Mouse (Mus musculus): ENCODE data around the gene Mapk1ip1.

Gene Mapk1ip1

DNA sequence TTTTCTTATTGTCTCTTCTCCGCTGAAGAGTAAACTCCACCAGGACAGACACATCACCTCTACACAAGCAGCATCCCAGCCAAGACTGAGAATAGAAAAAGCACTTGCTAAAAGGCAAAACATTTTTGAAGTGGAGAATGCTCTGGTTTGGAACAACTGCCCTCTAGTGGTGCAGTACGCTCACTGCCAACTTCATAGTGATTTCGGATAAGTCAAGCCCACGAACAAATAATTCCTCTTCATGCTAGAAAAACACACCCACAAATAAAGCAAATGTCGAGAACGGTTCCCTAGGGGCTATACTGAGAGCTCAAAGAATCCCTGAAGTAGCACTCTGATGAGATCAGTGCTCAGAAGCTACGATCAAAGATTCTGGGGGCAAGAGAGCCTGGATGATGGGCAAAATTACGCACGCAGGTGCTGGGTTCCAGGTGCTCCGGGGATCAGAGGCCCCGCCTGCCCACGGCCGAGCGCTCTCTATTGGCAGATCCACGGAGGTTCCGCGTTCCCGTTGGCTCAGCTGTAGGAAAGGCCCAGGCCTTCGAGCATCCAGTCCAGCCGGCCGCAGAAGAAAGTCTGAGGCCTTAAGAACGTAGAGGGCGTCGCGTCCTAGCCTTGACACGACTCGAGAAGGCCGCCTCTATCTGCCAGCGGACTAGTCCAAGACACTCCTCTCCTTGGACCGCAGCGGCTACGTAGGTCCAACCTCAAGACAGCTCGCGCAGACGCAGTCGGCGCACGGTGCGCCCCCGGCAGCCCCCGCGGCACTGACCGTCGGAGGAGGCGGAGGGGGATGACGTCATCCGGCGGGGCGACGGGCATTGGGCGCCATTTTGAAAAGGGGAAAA lies at the start of gene Mapk1ip1, which contains the start of gene Ppp2r2d:
TSS of gene Mapk1ip1 (minus strand) at position 730 of the 848 bp plus-strand sequence.
TSS of gene Ppp2r2d (plus strand) at position 536 of the 848 bp plus-strand sequence.
- DNase-seq: peak; percentile 94

DNA sequence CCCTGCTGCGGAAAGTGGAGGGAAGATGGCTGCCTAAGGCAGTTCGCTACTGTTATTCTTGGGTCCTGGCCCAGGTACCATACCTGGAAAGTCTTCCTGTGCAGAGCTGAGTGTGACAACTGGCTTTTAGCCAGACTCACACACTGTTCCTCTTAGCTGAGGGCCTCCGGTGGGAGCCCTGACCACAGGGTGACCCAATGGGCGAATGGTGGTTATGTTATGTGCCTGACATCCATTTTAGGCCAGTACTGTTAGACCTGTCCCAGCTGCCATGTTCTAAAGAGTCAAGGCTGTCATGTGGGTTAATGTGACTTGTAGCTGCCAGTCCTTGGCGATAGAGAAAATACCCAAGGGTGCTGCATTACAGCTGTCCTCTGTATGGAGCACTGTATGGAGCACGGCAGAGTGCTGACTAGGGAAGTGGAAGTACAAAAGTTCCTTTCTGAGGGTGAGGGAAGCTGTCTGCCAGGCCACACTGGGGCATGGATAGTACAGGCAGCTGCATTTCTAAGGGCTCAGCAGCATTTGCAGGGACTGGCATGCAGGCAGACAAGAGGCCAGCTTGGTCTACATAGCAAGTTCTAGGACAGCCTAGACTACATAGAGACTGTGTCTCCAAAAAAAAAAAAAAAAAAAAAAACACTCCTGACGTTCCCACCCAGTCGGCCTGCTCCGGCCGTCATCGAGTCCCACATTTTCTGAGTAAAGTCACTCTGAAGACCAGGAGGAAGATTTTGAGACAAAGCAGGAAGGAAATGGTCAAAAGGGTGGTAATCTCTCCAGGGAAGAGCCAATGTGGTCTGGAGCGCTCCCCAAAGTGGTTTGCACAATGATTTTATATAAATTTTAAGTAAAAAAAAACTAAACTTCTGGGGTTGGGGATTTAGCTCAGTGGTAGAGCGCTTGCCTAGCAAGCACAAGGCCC lies 39.6 kb upstream of the Mapk1ip1 start:
- peak; percentile 19 for DNase-seq

DNA sequence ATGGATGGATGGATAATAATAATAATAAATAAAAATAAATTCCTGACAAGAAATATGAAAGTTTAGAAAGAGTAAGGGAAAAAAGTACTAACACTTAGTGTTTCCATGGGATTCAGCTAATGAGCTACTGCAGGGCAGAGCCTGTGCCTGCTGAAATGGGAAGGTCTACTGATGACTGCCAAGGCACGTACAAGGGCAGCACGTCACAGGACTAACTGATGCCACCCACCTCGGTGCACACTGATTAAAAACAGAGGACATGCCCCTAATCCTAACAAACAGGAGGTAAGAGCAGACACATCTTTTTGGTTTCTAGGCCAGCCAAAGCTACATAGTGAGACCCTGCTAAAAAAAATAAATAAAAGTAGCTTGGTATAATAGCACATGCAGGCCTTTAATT lies 37.7 kb upstream of the Mapk1ip1 start:
- DNase-seq: no peak

DNA sequence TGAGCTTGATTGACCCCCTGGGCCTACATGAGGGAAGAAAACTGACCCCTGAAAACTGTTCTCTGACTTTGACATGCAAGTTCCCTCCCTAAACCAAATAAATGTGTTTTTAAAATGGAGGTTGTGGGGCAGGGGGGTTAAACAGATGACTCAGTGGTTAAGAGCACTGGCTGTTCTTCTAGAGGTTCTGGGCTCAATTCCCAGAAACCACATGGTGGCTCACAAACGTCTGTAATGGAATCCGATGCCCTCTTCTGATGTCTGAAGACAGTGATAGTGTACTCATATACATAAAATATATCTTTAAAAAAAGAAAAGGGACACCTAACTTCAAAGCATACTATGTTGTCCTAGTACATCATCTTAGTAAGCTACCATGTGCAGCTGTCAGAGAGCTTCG lies 29.0 kb upstream of the Mapk1ip1 start:
- DNase-seq: no peak

DNA sequence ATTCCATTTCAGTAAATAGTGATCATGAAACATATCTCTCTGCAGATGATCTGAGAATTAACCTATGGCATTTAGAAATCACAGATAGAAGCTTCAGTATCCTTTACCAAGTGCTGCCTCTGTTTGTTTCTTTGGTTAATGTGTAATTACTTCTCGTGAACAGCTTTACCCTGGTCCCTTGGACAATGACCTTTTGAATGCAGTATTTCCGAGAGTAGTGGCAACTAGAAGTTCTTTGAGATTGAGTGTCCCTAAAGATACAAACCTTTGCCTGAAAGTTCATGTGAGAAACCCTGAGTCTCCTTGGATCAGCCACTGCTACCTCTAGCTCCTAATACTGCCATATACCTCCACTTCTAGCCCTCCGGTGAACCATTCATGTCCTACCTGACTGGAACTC lies 26.9 kb upstream of the Mapk1ip1 start:
- peak; percentile 17 for DNase-seq

DNA sequence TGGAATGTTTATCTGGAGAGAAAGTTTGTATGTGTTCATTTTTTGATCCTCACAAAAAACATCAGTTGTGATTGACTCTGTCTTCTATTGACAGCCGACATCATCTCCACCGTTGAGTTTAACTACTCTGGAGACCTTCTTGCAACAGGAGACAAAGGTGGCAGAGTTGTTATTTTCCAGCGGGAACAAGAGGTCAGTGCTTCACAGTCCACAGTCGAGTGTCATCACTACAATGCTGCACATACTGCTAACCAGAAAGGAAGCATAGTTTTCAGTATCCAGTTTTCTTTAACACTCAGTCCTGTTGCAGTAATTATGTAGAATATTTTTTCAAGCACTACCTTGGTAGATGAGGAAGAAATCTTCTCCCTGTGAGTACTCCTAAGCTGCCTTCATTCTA lies 22.2 kb upstream of the Mapk1ip1 start:
- DNase-seq: no peak

DNA sequence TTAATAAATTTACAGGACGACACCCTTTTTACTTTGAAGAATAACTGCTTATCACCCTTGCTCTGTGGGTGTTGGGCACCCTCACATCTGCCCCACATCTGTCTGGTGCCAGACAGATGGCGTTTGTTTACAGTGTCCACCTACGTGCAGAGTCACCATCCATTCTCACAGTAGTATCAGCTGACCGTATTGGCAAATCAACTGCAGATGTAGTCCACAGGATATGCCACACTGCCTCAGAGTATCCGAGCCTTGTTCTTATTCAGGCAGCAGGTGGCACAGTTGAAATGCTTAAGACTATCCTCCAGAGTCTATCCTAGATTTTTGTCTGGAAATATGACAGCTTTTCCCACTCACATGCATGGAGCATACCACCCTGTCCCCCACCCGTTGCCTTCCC lies 21.2 kb upstream of the Mapk1ip1 start:
- no peak for DNase-seq

DNA sequence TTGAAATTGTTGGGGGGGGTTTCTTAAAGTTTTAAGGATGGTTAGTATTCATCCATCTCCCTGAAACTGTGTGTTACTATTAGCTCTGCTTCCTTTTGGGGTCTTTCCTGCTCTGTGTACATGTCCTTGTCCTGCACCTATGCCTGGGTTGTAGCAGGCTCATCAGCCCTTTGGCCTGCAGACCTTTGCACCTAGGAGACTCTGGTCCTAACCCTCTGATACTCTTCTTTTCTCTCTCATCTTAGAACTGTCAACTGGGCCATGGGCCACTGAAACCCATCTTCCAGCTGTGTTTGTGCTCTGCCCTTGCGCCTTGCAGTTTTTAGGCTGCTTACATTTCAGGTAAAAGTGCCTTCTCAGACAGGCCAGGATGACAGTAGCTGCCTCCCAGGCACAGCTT lies 18.7 kb upstream of the Mapk1ip1 start:
- no peak for DNase-seq

DNA sequence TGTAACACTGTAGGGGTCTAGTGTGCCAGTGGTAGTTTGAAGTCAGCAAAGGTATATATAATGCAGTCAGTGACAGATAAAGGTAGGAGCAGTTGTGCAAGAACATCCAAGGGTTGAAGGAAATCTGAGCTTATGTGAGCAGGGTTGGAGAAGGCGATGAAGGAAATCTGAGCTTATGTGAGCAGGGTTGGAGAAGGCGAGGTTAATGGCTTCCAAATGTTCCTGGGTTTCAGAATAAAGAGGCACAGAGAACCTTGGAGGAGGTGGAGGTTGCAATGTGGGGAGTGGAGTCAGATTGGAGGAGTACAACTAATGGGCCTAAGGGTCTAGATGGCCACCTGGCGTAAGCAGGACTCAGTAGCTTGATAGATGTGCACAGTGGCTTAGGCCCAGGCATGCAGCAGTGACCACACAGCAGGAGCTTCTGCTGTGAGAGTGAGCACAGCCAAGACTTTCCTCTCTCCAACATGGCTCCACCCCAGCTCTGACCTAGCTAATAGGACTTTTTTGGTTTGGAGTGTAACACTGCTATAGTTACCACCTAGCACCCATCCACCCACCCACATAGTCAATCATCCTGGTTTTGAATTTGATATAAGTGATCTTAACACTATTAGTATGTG lies 18.0 kb upstream of the Mapk1ip1 start:
- no peak for DNase-seq

DNA sequence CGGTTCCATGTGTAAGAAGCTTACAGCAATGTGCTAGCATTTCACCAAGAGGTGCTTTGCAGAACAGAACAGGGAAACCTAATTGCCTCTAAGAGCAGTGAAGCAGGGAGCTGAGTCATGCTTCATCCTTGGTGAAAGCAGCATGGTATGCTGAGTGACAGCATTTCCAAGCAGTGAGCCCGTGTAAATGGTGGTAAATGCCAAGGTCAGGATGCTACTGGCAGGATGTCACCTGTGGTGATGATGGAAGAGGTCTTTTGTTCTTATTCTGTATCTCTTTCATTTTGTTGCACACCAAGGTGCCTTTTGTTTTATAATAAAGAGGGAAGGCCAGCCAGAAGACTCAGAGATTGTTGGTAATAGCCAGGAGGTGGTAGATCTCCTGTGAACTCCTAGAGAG lies 10.6 kb upstream of the Mapk1ip1 start:
- DNase-seq: no peak

DNA sequence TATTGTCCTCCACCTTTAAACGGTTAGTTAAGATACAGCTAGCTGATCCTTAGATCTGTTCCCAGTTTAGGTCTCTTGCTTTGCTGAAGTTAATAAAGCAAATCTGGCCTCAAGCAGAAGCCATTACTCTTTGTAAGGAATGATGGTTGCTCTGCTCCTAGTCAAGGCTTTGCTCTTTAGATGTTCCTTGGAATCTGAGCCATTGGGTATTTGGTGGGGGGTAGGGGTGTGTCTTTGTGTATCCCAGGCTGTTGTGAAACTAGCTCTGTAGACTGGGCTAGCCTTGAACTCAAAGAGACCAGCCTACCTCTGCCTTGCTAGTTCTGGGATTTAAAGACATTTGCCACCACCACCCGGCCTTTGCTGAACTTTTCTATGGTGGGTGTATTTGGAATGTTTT lies 8.1 kb upstream of the Mapk1ip1 start:
- DNase-seq: no peak

DNA sequence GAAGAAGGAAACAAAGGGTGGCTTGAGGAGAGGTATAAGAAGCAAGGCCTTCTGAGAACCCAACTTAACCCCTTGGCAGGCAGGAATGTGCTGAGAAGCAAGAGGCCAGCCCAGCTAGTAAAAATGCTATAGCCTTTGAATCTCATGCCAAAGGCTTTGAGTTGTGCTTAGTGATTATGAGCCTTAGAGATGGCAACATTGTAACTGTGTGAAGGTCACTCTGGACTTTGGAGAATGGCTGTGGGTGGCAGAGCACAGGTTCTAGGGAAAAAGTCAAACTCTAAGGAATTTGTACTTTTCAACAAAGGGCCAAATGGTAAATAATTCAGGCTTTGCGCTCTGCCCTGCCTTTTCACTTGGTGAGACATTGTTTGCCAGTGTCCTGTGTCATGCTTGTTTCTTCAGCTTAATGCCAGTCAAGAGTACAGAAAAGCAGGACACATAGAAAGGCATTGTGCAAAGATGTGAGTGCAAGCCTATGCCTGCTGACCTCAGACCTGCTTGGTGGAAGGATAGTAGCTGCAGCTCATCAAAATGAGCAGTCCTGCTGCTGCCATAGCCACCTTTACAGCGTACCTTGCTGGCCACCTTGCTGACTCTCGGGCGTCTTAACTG lies 7.5 kb upstream of the Mapk1ip1 start:
- DNase-seq: no peak

DNA sequence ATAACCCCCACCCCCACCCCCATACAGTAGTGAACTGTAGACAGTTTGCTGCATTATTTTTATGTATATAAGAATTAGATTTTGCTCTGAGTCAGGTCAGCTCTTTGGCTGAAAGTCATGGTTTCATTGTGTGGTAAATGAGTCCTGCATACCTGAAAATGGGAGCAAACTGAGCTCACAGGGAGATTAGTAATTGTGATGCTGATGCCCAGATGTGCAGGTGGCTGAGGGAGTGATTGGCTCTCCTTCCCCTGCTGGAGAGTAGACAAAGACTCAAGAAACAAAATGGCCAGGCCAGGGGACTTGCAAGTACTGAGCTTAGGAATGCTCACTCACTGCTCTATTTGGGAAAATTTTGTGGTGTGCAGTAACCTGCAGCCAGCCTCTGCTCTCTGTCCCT lies 4.0 kb upstream of the Mapk1ip1 start:
- no peak for DNase-seq

DNA sequence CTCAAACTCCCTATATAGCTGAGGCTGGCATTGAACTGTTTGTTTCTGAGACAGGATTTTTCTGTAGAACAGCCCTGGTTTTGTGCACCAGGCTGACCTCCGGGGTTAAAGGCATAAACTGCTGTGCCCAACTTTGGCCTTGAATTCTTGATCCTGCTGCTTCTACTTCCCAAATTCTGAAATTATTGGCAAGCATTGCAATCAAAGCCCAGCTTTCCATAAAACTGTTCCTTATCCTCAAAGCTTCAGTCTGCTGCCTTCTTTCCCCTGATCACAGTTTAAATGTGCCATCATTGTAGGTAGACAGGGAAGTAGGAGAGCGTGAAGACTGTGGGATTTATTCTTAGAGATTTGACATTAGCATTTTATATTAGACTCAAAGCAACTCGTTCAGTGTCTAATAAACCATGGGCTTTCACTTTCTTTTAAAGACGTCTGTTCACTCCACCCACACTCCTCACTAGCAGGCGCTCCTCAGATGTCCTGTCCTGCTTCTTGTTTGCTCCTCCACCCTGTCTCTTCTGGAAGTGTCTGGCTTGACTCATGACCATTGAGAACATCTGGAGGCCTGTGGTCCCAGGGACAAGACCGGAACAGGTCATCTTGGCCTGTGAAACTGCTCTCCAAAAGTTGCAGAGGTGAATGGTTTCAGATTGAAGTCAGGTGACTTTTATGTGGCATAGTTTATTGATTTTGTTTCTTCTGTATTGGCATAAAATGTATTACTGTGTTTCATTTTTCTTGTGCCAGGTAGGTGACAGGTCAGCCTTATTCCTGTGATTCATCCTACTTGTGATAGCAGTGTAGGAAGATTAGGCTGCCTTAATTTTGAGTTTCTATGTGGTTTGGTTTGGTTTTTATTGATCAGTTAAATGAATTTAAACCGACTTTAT lies 2.2 kb upstream of the Mapk1ip1 start:
- no peak for DNase-seq

DNA sequence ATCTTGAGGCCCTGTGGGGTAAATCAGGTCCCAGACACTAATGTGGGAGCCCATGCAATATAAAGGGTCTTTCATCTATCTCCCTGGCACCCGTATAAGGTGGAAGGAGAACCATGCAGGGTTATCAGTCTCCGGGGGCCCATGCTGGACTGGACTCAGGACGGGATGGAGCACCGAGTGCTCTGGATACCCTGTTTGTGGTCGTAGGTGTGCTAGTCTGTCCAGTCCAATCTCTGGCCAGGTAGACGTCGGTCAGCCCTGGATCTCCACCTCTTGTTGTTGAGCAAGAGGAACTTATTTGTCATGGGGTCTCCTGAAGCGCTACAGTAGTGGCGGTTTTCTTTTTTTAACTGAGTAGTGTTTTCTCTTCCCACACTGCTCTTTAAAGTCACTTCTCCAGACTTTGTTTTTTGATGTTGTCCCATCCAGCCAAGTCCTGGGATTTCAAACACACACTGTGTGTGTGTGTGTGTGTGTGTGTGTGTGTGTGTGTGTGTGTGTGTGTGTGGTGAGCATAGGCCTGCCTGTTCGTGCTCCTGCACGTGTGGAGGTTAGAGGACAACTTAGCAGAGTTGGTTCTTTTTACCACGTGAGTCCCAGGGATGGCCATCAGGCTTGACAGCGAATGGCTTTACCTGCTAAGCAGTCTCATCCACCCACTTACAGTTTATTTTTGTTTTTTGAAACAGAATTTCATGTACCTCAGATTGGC lies 1.4 kb upstream of the Mapk1ip1 start:
- DNase-seq: no peak

DNA sequence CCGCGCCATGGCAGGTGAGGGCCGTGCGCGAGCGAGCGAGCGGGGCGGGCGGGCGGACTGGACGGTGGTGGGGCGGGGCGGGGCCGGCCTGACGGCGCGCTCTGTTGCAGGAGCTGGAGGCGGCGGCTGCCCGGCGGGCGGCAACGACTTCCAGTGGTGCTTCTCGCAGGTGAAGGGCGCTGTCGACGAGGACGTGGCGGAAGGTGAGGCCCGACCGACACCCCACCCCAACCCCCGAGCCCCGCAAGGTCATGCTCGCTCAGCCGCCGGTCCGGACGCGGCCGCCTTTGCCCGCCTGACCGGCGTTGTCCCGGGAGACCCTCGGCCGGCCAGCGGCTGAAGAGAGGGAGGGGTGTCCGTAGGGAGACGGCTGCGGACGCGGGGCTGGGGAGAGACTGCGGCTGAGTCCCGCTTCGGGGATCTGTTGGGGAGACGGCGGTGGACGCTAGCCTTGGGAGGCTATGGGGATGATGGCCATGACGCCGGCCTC lies 474 bp upstream of the Mapk1ip1 start:
- DNase-seq: no peak

DNA sequence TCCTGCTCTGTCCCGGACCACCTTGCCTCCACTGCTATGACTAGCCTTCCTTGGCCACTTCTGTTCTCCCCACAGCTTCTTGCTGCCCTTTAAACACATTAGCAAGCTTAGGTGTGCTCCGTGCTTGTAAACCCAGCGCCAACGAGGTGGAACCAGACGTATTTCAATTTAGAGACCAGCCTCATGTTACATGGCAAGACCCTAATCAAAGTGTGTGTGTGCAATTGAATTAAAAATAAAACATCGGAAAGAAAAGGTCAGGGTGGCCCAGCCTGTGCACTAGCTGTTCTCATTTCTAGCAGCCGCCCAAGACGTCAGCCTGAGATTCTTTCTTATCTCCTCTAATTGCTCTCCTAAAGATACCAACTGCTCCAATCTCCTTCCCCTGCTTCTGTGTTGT lies 962 bp downstream of the Mapk1ip1 start:
- no peak for DNase-seq

DNA sequence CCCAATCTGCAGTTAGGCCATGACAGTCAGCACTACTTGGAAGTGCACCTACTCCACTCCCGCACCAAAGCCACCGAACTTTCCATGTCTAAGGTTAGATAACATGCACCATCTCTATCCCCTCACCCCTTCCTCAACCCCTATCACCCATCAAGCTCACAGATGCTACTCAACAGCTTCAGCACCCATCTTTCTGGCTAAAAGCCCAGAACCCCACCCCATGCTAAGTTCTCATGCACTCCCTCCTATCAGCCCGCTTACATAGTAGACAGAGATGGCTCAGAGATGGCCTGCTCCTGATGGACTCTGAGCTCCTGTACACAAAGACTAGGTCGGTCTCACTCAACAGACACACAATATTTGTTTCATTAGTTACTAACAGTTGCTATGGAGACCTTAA lies 2.7 kb downstream of the Mapk1ip1 start:
- DNase-seq: no peak

DNA sequence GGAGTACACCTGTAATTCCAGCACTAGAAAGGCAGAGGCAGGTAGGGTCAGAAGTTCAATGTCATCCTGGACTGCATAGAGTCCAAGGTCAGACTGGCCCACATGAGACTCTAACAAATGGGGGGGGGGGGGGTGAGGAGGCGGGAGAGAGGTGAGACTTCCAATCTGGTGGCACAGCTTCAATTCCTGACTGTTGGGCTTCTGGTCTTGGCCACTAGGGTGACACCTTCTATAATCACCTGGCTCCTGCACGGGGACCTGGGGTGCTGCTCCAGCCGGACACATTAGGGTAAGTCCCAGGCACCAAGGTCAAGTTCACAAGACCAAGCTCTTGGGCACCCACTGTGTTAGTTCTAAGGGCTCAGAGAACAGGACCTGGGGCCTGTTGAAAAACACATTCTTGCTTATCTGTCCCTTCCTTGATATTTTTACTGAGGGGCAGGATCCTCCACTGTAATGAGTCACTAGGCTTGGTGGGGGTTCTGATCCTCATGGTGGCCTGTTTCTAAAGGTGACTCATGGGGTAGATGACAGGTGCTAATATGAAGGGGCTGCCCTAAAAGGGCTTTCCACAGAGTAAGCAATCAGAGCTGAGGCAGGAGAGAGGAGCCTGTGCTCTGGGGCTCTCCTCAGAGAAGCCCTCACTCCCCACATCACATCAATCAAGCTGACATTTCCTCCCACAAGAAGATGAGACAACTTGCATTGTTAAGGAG lies 4.5 kb downstream of the Mapk1ip1 start:
- DNase-seq: no peak

DNA sequence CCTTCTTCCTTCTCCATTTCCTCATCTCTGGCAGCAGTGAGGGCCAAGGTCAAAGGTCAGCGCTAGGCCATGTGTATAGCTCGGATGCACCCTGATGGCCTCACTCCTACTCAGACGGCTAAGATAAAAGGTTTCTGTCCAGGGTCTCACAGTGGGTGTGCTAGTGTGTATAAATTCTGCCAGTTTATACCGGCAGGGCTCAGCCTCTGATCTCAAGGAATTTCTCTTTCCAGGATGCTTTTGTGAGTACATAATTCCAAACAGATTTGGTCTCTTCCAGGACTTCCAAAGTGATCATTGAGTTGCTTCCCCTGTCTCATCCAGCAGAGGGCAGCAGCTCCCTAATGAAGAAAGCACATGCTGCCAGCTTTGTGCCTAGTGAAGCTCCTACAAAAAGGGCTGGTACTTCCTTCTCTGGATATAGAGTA lies 5.5 kb downstream of the Mapk1ip1 start:
- peak; percentile 67 for DNase-seq
